Mouse (Mus musculus): ENCODE results near the gene Slc25a21.

DNA sequence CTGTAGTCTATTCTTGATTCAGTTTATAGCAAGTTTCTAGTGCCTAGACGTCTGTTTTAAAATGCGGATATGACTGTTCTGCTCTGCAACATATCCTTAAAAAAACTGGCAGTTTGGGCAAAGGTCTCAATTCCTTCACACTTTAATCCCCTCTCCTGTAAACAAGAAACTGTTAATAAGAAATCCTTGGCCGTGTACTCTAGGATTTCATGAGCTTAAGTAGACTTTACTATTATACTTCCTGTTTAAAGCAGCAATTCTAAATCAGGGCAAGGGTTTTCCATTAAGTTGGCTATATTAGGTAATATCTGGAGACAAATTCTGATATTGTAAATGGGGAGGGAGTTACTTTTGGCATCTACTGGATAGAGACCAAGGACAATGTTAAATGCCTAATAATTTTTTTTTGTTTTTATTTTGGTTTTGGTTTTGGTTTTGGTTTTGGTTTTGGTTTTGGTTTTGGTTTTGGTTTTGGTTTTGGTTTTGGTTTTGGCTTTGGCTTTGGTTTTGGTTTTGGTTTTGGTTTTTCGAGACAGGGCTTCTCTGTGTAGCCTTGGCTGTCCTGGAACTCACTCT, 7.1 kb upstream of the Slc25a21 start:
- TF ChIP-seq CTCF (IDR thresholded peaks at IDR 0.05; ENCODE audit: low read depth, low read length) = no peak
- TF ChIP-seq POLR2A (IDR thresholded peaks at IDR 0.05; ENCODE audit: extremely low read depth, insufficient read depth, low read length) = no peak
